Mouse (Mus musculus): ENCODE results near the gene Btnl4.
"Not testable (repeated sequence)": the region's sequence is repeated elsewhere in the genome, so short reads cannot be mapped to it uniquely, and the experiment has no call there.

DNA sequence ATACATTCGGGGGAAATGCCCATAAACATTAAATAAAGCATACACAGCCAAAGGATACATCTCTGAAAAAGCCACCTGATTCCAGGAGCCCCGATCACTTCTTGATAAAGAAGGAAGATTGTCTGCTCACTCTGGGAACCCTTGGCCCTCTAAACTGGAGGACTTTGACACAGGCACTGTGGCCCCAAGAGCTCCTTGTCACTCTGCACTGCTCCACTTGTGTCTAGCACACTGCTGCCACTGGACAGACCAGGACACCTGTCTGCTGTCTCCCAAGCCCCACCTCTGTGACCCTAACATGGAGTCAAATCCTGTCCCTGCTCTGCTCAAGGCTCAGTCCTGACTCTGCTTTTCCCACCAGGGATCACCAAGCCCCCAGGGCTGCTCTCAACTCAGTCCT is 18.0 kb upstream of the Btnl4 start:
- not testable (repeated sequence) for TF ChIP-seq CTCF (IDR thresholded peaks at IDR 0.05; ENCODE audit: control insufficient read depth, insufficient read depth, insufficient read length); CEBPB (IDR thresholded peaks at IDR 0.05; ENCODE audit: low read depth); MAX (IDR thresholded peaks at IDR 0.05); MYOG (IDR thresholded peaks at IDR 0.05; ENCODE audit: control insufficient read depth, extremely low read depth, insufficient read length)

Measured in C2C12 (cell line).